Mouse (Mus musculus) C2C12 (cell line): ENCODE measurements around the gene Gm38392.

Source experiments
- CEBPB ChIP-seq: IDR thresholded peaks from one replicate; pipeline ENCODE4 v1.6.1; 2011; ENCODE audit warnings: low read depth, mild to moderate bottlenecking, control low read depth, moderate library complexity
- CTCF ChIP-seq: IDR thresholded peaks from one replicate; pipeline ENCODE4 v1.5.1; 2011; ENCODE audit not compliant: control insufficient read depth, insufficient read depth, insufficient read length
- MYOD1 ChIP-seq: IDR thresholded peaks from one replicate; pipeline ENCODE4 v1.6.1; 2011; ENCODE audit warnings: low read depth; ENCODE audit not compliant: control insufficient read depth, insufficient read length
- MYOG ChIP-seq: IDR thresholded peaks from one replicate; pipeline ENCODE4 v1.6.1; 2011; ENCODE audit not compliant: control insufficient read depth, insufficient read length; ENCODE audit errors: extremely low read depth

- TF ChIP-seq CTCF (no peak), MYOD1 (no peak), CEBPB (no peak), MYOG (no peak)
Observed at GRCm38 (mm10) chr3:88212356-88212755, 74.7 kb downstream of the Gm38392 start.
